Mouse (Mus musculus) bone marrow, adult 2 months (tissue): ENCODE measurements around the gene Lama5.

Source experiments
- CTCF ChIP-seq: fragments of 200-500 bp; IDR thresholded peaks from 2 replicates; pipeline ENCODE4 v1.5.1; 2011; ENCODE audit warnings: low read length, control low read depth; ENCODE audit not compliant: control insufficient read depth, insufficient read depth
- POLR2A ChIP-seq: fragments of 200-500 bp; IDR thresholded peaks from 2 replicates; pipeline ENCODE4 v1.6.1; 2011; ENCODE audit warnings: low read depth, mild to moderate bottlenecking, control low read depth, low read length, borderline replicate concordance; ENCODE audit not compliant: control insufficient read depth

DNA sequence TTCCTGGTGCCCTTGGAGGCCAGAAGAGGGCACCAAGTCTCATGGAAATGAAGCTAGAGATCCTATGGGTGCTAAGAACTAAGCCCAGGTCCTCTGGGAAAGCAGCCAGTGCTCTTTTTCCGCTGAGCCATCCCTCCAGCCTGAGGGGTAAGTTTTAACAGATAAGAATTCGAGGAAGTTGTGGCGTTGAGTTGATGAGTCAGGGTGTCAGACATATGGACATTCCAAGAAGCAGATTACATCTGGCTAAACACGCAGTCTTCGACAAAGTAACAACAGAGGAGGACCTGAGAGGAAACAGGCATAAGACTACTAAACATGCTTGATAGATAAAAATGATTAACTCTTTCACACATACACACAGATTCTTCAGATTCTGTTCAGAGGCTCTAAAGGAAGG lies 12.9 kb upstream of the Lama5 start:
- TF ChIP-seq CTCF, result no peak
- TF ChIP-seq POLR2A, result no peak
